Mouse (Mus musculus) midbrain, embryonic 11.5 days (tissue): ENCODE data around the gene Orc3. TPM values are rescaled to one million over a fixed set of nuclear protein-coding genes. Genes with fewer than 3 reads are reported as not detected.
A peak's percentile ranks its signal among the peaks of the same experiment; 100 is the strongest.

ENCODE experiments used
- ATAC-seq: fragments of 200-750 bp; cut with Nextera tagmentation; 2 replicates; pipeline ENCODE4 v1.8.0; 2017; ENCODE audit warnings: moderate TSS enrichment, moderate library complexity; ENCODE audit not compliant: low FRiP score
- DNase-seq: peaks from one replicate; pipeline ENCODE4 v3.0.0; 2015; ENCODE audit warnings: low spot score; ENCODE audit errors: missing footprints
- H3K27ac ChIP-seq: fragments of 300-500 bp; sonication (generic); 2 replicates; pipeline ENCODE4 v1.5.1; 2014; ENCODE audit warnings: low read depth, low read length
- H3K27me3 ChIP-seq: fragments of 300-500 bp; sonication (generic); 2 replicates; pipeline ENCODE4 v1.6.1; 2014; ENCODE audit warnings: mild to moderate bottlenecking, low read length, moderate library complexity, mixed read lengths; ENCODE audit not compliant: control insufficient read depth, insufficient read depth
- H3K36me3 ChIP-seq: fragments of 300-500 bp; sonication (generic); 2 replicates; pipeline ENCODE4 v1.6.1; 2014; ENCODE audit warnings: mild to moderate bottlenecking, low read length, moderate library complexity, mixed read lengths; ENCODE audit not compliant: control insufficient read depth, insufficient read depth
- H3K4me1 ChIP-seq: fragments of 300-500 bp; sonication (generic); 2 replicates; pipeline ENCODE4 v1.6.1; 2014; ENCODE audit warnings: low read length; ENCODE audit not compliant: control insufficient read depth, insufficient read depth
- H3K4me2 ChIP-seq: fragments of 300-500 bp; sonication (generic); 2 replicates; pipeline ENCODE4 v1.6.1; 2014; ENCODE audit warnings: mild to moderate bottlenecking, moderate library complexity
- H3K4me3 ChIP-seq: fragments of 300-500 bp; sonication (generic); 2 replicates; pipeline ENCODE4 v1.5.1; 2014; ENCODE audit warnings: low read depth, low read length
- H3K9ac ChIP-seq: fragments of 300-500 bp; sonication (generic); 2 replicates; pipeline ENCODE4 v1.6.1; 2014; ENCODE audit warnings: low read length
- H3K9me3 ChIP-seq: fragments of 300-500 bp; sonication (generic); 2 replicates; pipeline ENCODE4 v1.6.1; 2016; ENCODE audit warnings: low read length; ENCODE audit not compliant: control insufficient read depth
- WGBS: fragments of 180-500 bp; shearing (Covaris S2); extraction: QIAGEN DNeasy Blood & Tissue Kit; methylation state at CpG from one replicate; pipeline ENCODE4 v1.1.7; 2014; 5-methylcytosine and 5-hydroxymethylcytosine counted together
- polyA plus RNA-seq: library from polyadenylated mRNA; unstranded; fragments of >200 nt; fragmentation: Nextera tagmentation; extraction: Ambion mirVana; gene quantifications from 2 replicates; pipeline ENCODE4 v1.2.1, GENCODE M21; 2014

Orc3 gene
- polyA plus RNA-seq, 1 experiment from 2014 or later: 127 TPM

DNA sequence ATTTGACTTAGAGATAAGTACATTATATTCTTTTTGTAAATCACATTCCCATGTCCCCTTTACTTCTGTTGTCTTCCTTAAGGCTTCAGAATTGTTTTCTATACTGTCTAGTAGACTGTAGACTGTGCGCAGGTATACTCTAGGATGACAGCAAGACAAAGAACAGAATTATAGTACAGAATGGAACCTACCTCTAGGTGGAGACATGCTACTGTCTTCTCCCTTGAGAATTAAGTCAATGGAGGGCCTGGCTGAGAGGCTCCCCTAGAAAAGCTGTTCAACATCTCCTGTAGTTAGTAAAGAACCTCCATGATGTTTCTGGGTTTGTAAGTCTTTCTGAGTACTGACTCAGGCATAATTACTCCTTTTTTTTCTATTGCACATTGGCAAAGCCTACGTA, 37.7 kb downstream of the Orc3 start:
- Histone ChIP-seq H3K36me3 (peaks cover 15% of the 10 kb centered on the region; the same call in 1 of the 2 replicates), H3K9me3 (no peaks in the 10 kb centered on the region), H3K4me3 (no peak overlapping the region), H3K9ac (no peak overlapping the region), H3K27ac (no peak overlapping the region), H3K4me1 (no peaks in the 10 kb centered on the region), H3K27me3 (no peaks in the 10 kb centered on the region), H3K4me2 (no peak overlapping the region)
- DNase-seq (no peak), ATAC-seq (no peak)
- 93% methylated on average over 2 of the region's 2 CpGs for WGBS

DNA sequence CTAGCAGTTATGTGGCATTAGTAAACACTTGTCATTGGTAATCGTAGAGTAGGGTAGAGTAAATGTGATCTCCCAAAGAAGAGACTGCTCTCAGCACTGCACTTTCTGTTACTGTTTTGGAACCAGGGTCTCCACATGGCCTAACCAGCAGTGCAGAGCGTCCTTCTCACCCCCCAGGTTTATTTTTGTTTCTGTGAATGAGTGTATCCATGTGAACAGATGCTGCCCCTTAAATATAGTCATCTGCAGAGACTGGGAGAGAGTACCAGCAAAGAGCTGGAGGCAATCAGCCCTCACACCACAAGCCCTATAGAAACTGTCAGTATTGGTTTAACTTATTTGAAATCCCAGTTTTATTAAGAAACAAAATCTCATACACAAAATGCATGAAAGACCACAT, 41.9 kb downstream of the Orc3 start:
- Histone ChIP-seq H3K4me2 (no peak overlapping the region), H3K9ac (no peak overlapping the region), H3K9me3 (no peaks in the 10 kb centered on the region), H3K36me3 (peaks cover 15% of the 10 kb centered on the region; the same call in 1 of the 2 replicates), H3K4me3 (no peak overlapping the region), H3K27me3 (no peaks in the 10 kb centered on the region), H3K4me1 (no peaks in the 10 kb centered on the region), H3K27ac (no peak overlapping the region)
- ATAC-seq (no peak), DNase-seq (no peak)
- WGBS: 87% methylated on average over 2 of the region's 2 CpGs

DNA sequence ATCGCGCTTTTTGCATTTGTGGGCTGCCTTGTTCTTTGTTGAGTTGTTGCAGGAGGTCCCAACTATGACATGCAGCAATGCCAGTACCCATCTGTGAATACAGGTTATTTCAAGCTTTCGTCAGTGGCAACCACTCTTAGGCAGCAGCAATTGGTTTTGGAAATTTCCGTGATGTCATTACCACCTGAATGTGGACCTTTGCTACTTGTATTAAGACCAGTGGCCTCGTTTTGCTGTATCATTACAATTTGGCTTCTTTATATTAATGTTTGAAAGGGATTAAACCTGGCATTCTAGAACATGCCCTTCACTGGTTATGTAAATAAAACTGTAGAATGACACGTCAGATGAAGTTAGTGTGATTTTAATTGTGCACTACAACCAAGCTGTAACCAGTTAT, 48.5 kb downstream of the Orc3 start:
- Histone ChIP-seq H3K4me3 (no peak overlapping the region), H3K9ac (no peak overlapping the region)
- WGBS: 93% methylated on average over 6 of the region's 6 CpGs

DNA sequence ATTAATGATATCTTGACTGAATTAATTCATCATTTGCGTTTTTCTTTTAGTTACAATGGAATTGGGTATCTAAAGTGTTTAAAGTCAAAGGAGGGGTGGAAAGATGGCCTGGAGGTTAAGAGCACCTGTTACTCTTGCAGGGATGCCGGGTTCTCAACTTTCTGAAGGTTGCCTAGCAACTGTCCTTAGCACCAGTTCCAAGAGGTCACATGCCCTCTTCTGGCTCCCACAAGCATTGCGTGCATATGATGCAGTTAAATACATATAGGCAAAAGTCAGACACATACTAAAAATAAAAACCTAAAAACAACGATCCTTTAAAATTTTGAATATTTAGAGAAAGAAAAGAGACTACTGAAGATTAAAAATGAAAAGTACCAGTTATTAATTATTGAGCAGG, 53.8 kb downstream of the Orc3 start:
- no peak for DNase-seq
- Histone ChIP-seq H3K27me3 (no peaks in the 10 kb centered on the region), H3K9ac (no peak overlapping the region), H3K4me2 (no peak overlapping the region), H3K36me3 (peaks cover 4% of the 10 kb centered on the region), H3K9me3 (no peaks in the 10 kb centered on the region), H3K4me3 (no peak overlapping the region), H3K4me1 (peaks cover 4% of the 10 kb centered on the region; the same call in 1 of the 2 replicates), H3K27ac (no peak overlapping the region)
- WGBS: 54% methylated on average over 4 of the region's 4 CpGs
- ATAC-seq: peak; percentile 70; the same call in 1 of the 2 replicates

More for the DNA sequence above, 48.5 kb downstream of the Orc3 start:
- no peak overlapping the region for H3K27ac ChIP-seq
- DNase-seq (no peak), ATAC-seq (no peak)
- H3K4me2 ChIP-seq: no peak overlapping the region
- no peaks in the 10 kb centered on the region for H3K27me3 ChIP-seq
- no peaks in the 10 kb centered on the region for H3K4me1 ChIP-seq
- peaks cover 4% of the 10 kb centered on the region for H3K36me3 ChIP-seq
- no peaks in the 10 kb centered on the region for H3K9me3 ChIP-seq

DNA sequence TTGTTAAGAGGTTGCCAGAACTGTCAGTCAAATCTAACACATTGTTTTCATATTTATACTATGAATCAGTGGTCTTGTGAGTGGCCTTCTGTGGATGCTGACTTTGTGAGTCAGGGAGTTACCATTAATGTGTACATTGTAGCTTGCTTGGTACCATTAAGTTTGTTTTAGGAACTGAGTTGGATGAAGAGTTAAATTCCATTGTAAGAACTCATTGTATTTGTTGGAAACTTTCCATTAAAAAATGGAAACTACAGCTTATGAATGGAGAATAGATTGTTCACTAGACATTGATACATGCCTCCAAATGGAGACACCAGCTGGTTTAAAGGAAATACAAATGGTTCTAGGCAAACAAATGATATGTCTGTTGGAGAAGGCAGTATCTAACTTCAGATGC, 58.6 kb downstream of the Orc3 start:
- no peak overlapping the region for H3K4me2 ChIP-seq
- no peaks in the 10 kb centered on the region for H3K9me3 ChIP-seq
- H3K36me3 ChIP-seq: no peaks in the 10 kb centered on the region
- H3K4me1 ChIP-seq: peaks cover 17% of the 10 kb centered on the region; the same call in 1 of the 2 replicates
- H3K27ac ChIP-seq: no peak overlapping the region
- H3K27me3 ChIP-seq: no peaks in the 10 kb centered on the region
- no peak overlapping the region for H3K4me3 ChIP-seq
- DNase-seq (no peak), ATAC-seq (no peak)
- no peak overlapping the region for H3K9ac ChIP-seq

DNA sequence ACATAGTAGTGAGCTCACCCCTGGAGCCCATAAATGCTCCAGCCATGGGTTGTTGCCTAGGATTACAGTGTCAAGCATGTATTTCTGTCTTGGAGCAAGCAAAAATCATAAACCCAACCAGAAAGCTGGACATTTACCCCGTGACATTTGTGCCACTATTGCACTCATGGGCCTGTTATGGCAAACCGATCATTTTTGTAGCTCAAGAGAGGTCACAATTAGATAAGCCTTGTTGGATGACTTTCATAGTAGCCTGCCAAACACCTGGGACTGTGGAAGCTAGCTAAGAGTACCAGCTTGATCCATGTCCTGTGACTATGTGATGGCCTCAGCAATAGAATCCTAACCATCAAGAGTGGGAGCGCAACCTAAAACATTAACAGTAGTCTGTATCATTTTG, 59.1 kb downstream of the Orc3 start:
- Histone ChIP-seq H3K36me3 (no peaks in the 10 kb centered on the region), H3K4me2 (no peak overlapping the region), H3K9ac (no peak overlapping the region), H3K27ac (no peak overlapping the region), H3K4me3 (no peak overlapping the region), H3K4me1 (peaks cover 17% of the 10 kb centered on the region; the same call in 1 of the 2 replicates), H3K27me3 (no peaks in the 10 kb centered on the region), H3K9me3 (no peaks in the 10 kb centered on the region)
- 96% methylated on average over 3 of the region's 3 CpGs for WGBS
- ATAC-seq: no peak
- peak; percentile 72 for DNase-seq

DNA sequence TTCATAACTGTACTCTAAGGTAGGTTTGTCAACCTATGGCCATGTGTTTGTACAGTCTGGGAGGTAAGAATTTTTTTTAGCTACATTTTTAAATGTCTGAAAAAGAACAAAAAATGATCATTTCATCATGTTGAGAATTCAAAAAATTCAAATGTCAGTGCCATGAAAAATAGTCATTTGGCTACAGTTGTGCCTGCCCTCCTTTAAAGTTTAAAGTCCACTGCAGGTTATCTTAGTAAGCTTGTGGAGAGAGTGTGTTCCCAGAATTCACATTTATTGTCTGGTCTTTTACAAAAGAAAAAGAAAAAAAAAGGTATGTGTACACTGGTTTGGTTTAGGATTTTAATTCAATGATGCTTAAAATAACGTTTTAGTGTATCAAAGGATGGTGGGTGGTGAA, 60.1 kb downstream of the Orc3 start:
- 54% methylated on average over 1 of the region's 1 CpGs for WGBS
- Histone ChIP-seq H3K4me1 (peaks cover 17% of the 10 kb centered on the region; the same call in 1 of the 2 replicates), H3K36me3 (no peaks in the 10 kb centered on the region), H3K27me3 (no peaks in the 10 kb centered on the region), H3K27ac (no peak overlapping the region), H3K9me3 (no peaks in the 10 kb centered on the region), H3K4me3 (no peak overlapping the region), H3K9ac (no peak overlapping the region), H3K4me2 (no peak overlapping the region)
- ATAC-seq (no peak), DNase-seq (peak; percentile 71)

DNA sequence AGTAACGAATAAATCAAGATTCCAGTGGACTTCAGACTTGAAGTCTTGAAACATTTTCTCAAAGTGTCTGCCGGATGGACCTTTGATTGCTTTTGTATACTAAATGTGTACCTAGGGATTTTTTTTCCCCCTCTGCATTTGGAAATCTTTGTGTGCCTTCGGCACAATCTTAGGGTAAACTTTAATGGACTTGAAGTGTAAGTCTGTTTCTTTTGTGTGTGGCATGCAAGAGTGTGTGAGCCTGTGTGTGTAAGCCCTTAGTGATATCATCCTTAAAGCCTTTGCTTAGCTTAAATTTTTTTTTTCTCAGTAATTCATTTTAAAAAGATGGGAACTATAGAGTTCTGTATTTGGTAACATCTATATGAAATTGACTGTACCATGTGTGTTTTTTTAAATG, 62.8 kb downstream of the Orc3 start:
- peaks cover 17% of the 10 kb centered on the region; the same call in 1 of the 2 replicates for H3K4me1 ChIP-seq
- H3K36me3 ChIP-seq: no peaks in the 10 kb centered on the region
- no peak overlapping the region for H3K27ac ChIP-seq
- ATAC-seq: no peak
- H3K9ac ChIP-seq: peak overlapping the region; percentile 98; the same call in 1 of the 2 replicates
- H3K4me2 ChIP-seq: peak overlapping the region; percentile 72
- no peaks in the 10 kb centered on the region for H3K27me3 ChIP-seq
- DNase-seq: no peak
- H3K4me3 ChIP-seq: peak overlapping the region; percentile 99
- 45% methylated on average over 3 of the region's 3 CpGs for WGBS
- no peaks in the 10 kb centered on the region for H3K9me3 ChIP-seq

DNA sequence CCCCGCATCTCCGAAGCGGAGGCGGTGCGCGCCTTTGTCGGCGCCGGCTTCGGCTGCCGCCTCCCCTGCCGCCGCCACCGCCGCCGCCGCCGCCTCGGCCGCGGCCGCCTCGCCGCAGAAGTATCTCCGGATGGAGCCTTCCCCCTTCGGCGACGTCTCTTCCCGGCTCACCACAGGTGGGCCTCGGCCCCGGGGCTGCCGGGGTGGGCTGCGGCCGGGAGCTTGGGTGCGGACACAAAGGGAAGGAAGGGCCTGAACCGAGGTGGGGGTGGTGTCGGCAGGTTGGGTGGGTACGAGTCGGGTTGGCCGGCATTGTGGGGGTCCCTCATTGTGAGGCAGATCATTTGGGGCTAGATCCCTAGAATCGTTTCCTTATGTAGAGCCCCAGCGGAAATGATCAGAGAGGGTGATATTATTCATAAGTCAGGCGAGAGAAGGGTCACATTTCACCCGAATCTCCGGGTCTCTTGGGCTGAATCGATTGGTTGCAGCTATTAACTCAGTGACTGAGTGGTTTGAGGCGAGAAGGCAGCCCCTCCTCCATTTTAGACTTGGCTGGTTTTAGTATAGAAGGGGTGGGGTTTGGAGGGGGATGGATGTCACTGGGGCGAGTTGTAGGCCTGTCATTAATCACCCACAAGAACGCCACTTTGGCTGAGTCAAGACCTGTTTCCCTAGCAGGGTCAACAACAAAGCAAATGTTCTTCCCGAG, 63.5 kb downstream of the Orc3 start:
- Histone ChIP-seq H3K9ac (peak overlapping the region; percentile 98), H3K4me2 (peak overlapping the region; percentile 72), H3K36me3 (no peaks in the 10 kb centered on the region), H3K27me3 (no peaks in the 10 kb centered on the region), H3K9me3 (no peaks in the 10 kb centered on the region), H3K27ac (peak overlapping the region; percentile 81), H3K4me3 (peak overlapping the region; percentile 99), H3K4me1 (peaks cover 15% of the 10 kb centered on the region; the same call in 1 of the 2 replicates)
- ATAC-seq: peak; percentile 74
- under 1% methylated on average over 50 of the region's 50 CpGs for WGBS
- DNase-seq: peak; percentile 95
